Mouse (Mus musculus): ENCODE data around the gene Inca1. TPM values are rescaled to one million over a fixed set of nuclear protein-coding genes. Genes with fewer than 3 reads are reported as not detected.

The Inca1 gene
- polyA plus RNA-seq, 1 experiment, result 2.4 TPM

DNA sequence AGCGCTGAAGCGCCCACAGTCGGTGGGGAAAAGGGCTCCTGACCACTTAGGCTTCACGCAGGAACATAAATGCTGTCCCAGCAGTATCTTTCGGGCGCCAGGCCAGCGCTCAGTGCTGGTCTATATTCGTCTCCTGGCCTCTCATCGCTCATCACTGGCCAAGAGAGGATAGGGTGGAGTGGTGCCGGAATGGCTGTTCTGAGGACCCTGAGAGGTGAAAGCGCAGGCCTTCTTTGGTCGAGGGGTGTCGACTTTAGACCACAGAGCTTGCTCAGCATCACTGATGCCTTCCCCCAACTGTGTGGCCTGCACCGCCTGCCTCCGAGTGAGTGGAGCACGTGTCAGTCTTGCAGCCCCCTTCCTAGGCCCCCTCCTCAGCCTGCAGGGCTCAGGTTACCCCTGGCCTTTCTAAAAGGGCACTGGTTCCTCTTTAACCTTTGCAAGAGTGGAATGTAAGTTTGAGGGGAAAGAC, 43.5 kb downstream of the Inca1 start:
- peak overlapping the region; percentile 96 for H3K27ac ChIP-seq (ENCODE audit: insufficient read depth, low read length)
- H3K4me3 ChIP-seq (ENCODE audit: insufficient read depth, low read length), result peak overlapping the region; percentile 39
- H3K4me1 ChIP-seq (ENCODE audit: control insufficient read depth, insufficient read depth, low read length), result peaks cover 14% of the 10 kb centered on the region
- no peak for TF ChIP-seq CTCF (IDR thresholded peaks at IDR 0.05; ENCODE audit: borderline replicate concordance, insufficient read depth, low read length)
- no peak; the same call in 1 of the 2 replicates for TF ChIP-seq POLR2A (IDR thresholded peaks at IDR 0.05; ENCODE audit: low read depth, low read length)

DNA sequence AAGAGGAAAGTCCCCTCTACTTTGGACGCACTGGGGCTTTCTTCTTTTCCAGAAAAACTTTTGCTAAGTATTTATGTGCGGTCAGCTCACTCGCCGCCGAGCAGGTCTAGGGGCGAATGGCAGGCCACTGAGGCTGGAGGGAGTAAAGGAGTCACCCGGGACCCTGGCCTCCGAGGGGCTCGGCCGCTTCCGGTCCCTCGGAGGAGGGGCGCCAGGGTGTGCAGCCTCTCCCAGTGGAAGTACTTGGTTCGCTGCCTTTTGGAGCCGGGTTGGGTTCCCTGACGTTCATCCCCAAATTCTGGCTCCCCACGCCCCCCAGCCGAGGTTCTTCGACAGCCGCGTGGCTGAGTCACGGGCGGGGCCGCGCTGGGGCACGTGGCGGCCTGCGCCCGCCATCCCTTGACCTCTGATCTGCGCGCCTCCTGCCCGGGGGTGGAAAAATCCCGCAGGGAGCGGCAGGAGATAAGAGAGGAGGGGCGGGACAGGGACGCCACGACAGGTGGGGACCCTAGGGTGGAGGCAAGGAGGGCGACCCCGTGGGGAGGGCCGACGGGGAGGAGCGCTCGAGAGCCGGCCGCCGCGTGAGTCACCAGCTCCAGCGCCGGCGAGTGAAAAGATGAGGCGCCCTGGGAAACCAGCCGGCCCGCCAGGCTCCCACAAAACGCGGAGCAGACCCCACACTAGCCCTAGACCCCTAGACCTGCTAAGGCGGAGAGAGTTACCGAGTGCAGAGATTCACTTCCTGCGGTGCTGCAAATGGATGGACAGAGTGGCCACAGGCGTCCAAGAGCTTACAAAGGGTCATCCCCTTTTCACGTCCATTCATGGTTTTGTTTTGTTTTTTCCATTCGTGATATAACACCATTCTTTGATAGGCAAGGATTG, 44.1 kb downstream of the Inca1 start:
- peaks cover 16% of the 10 kb centered on the region for H3K4me1 ChIP-seq (ENCODE audit: control insufficient read depth, insufficient read depth, low read length)

DNA sequence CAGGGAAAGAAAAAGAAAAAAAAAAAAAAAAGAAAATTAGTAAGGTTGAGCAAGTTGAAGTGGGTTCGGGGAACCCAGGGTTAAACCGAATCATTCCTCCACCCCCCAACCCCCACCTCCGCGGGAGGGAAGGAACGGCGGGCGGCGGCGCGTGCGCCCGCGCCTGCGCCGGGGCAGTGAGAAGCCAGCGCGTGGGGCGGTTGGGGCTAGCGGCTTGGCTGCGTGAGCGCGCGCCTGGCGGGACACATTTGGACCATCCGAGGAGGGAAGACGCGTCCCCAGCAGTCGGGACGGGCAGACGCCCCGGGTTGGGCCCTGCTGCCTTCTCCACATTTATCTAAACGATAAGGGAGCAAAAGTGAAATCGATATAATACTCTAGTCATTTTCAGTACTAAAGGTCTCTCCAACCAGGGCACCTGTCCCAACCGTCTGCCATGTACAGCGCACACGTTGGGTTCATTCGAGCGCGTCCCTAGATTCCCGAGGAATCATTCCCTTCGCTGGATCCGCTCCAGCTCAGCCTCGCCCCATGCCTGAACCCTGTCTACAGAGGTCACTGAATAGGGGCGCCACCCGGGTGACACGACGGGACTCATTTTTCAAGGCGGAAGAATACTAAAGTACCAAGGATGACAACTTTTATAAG, 44.9 kb downstream of the Inca1 start:
- H3K4me3 ChIP-seq (ENCODE audit: insufficient read depth, low read length), result peak overlapping the region; percentile 44
- H3K27ac ChIP-seq (ENCODE audit: insufficient read depth, low read length), result peak overlapping the region; percentile 97
- peaks cover 19% of the 10 kb centered on the region for H3K4me1 ChIP-seq (ENCODE audit: control insufficient read depth, insufficient read depth, low read length)
- peak; percentile 70; the same call in 1 of the 2 replicates for TF ChIP-seq POLR2A (IDR thresholded peaks at IDR 0.05; ENCODE audit: low read depth, low read length)
- no peak for TF ChIP-seq CTCF (IDR thresholded peaks at IDR 0.05; ENCODE audit: borderline replicate concordance, insufficient read depth, low read length)

More for the DNA sequence above, 44.1 kb downstream of the Inca1 start:
- peak overlapping the region; percentile 96 for H3K27ac ChIP-seq (ENCODE audit: insufficient read depth, low read length)
- H3K4me3 ChIP-seq (ENCODE audit: insufficient read depth, low read length), result peak overlapping the region; percentile 44
- peak; percentile 53 for TF ChIP-seq POLR2A (IDR thresholded peaks at IDR 0.05; ENCODE audit: low read depth, low read length)
- TF ChIP-seq CTCF (IDR thresholded peaks at IDR 0.05; ENCODE audit: borderline replicate concordance, insufficient read depth, low read length), result no peak

DNA sequence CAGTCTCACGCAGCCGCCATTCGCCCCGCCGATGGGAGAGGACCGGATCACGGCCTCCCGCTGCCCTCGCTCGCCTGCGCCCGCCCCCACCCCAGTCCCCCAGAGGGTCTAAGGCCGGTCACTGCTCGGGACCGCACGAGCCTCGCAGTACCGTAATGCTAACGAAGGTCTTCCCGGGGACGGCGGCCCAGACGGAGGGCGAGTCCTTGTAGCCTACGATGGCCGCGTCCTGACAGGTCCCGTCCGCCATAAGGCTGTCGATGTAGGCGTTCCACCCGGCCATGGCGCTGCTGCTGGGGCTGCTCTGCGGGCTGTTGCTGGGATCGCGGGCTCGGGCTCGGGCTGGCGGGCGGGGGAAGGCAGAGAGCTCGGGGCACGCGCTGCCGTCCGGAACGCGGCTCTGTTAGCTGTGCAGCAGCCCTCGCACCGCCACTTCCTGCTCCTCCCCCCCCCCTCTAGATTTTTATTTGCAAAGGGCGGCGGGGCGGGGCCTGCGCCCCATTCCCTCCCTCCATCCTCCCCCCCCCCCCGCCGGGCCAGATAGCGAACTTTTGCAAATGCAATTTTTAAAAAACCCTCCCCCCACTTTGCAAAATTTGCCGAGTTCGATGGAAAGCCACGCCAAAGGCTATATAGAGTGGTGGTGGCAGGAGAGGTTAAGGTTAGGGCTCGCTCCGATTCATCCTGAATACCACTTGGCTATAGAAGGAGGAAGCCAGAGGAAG, 45.6 kb downstream of the Inca1 start, which contains the start of gene Pfn1:
Gene Pfn1, minus strand, starts transcription at position 447 of the 725 bp plus-strand sequence.
- Histone ChIP-seq H3K27ac (ENCODE audit: insufficient read depth, low read length) (peak within 1 kb of the TSS; percentile 98), H3K4me1 (ENCODE audit: control insufficient read depth, insufficient read depth, low read length) (peaks cover 20% of the 10 kb centered on the region), H3K4me3 (ENCODE audit: insufficient read depth, low read length) (peak within 1 kb of the TSS; percentile 86)
- TF ChIP-seq POLR2A (IDR thresholded peaks at IDR 0.05; ENCODE audit: low read depth, low read length) (peak; percentile 95), CTCF (IDR thresholded peaks at IDR 0.05; ENCODE audit: borderline replicate concordance, insufficient read depth, low read length) (no peak)

DNA sequence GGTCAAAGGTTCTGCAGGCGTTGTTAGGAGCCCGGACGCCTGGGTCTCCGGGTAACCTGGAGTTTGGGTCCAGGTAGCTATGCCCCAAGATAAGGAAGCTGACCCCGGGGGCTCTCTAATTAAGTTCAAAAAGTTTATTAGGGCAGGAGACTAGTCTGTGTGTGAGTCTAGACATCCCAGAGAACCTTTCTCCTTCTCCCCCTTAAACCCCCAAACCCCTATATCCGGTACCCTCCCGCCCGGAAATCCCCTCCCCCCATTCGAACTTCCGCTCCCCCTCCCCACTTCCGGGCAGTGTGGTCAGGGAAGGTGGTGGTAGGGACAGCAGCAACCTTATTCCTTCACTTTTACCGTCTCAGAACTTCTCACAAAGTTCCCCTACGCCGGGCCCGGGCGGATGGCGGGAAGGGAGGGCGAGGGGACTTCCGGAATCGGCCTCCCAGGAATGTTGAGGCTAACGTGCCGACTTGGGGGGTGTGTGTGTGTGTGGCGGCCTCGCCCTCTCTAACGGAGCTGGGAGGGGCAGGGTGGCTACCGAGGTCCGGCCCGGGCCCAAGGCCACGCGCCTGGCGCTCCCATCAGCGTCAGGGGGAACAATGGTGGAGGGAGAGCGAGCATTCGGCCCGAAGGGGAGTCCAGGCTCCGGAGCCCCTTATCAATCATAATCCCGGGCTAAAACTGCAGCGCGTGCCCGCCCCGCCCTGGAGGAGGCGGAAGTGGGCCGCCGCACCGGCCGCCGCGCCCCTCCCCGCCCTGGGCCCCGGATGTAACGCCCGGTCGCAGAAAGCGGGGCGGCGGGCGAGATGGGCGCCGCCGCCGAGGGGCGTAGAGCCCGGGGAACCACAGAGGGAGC, 46.4 kb downstream of the Inca1 start:
- peak; percentile 53 for TF ChIP-seq POLR2A (IDR thresholded peaks at IDR 0.05; ENCODE audit: low read depth, low read length)
- TF ChIP-seq CTCF (IDR thresholded peaks at IDR 0.05; ENCODE audit: borderline replicate concordance, insufficient read depth, low read length), result no peak
- H3K27ac ChIP-seq (ENCODE audit: insufficient read depth, low read length), result peak overlapping the region; percentile 98
- peaks cover 17% of the 10 kb centered on the region; the same call in 1 of the 2 replicates for H3K4me1 ChIP-seq (ENCODE audit: control insufficient read depth, insufficient read depth, low read length)
- H3K4me3 ChIP-seq (ENCODE audit: insufficient read depth, low read length), result peak overlapping the region; percentile 86

DNA sequence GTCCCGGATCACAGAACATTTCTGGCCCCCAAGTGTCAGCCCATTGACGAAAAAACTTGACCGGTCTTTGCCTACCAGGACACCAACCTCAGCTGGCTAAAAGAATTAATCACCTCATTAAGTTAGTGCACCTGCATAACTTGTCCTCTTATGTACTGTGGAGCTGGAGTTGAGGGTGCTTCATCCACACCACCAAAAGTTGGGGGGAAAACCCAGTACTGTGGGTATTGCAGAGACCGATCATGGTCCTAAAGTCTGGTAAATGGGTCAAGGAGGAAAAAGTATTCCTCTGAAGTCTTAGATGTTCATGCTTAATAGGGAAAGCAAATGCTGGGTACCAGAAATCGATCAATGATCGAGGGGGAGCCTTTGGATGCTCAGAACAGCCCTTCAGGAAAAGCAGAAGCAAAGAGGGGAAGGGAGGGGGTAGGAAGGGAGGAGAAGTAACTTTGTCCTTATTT, 47.0 kb downstream of the Inca1 start:
- TF ChIP-seq CTCF (IDR thresholded peaks at IDR 0.05; ENCODE audit: borderline replicate concordance, insufficient read depth, low read length) (no peak), POLR2A (IDR thresholded peaks at IDR 0.05; ENCODE audit: low read depth, low read length) (no peak)
- H3K27ac ChIP-seq (ENCODE audit: insufficient read depth, low read length), result peak overlapping the region; percentile 87
- H3K4me3 ChIP-seq (ENCODE audit: insufficient read depth, low read length), result peak overlapping the region; percentile 86
- H3K4me1 ChIP-seq (ENCODE audit: control insufficient read depth, insufficient read depth, low read length), result peaks cover 13% of the 10 kb centered on the region; the same call in 1 of the 2 replicates

DNA sequence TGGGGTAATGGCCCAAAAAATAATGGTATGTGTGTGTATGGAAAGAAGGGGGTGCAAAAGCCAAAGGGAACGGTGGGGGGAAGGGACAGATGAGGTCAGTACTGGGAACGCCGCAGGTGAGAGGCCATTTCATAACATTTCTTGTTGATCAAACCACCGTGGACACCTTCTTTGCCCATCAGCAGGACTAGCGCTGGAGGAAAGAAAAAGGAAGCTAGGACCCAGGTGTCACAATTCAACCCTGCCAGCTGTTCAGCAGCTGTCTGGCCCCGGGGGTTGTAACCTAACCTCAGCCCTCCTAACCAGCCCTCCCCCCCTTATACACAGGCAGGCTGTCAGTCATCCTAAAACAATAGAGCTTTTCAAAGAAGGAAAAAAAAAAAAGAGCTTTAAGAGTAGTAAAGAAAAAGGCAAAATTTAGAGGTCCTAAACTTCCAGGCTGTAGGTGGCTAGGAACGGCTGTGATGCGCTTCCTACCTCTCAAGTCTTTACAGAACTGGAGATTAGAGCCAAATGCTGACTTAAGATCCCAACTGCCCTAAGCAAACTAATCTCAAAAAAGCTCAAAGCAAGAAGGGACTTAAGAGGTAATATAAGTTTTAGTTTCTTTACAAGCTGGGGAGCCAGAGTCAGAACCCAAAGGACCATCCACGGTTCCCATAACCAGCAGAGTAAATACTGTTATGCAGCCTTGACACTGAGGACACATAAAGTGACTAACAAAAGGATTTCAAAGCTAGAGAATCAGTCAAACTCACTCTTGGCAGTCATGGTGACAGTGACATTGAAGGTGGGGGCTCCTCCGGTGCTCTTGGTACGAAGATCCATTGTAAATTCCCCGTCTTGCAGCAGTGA, 47.7 kb downstream of the Inca1 start:
- H3K4me3 ChIP-seq (ENCODE audit: insufficient read depth, low read length), result peak overlapping the region; percentile 86
- no peak for TF ChIP-seq CTCF (IDR thresholded peaks at IDR 0.05; ENCODE audit: borderline replicate concordance, insufficient read depth, low read length)
- TF ChIP-seq POLR2A (IDR thresholded peaks at IDR 0.05; ENCODE audit: low read depth, low read length), result no peak; the same call in 1 of the 2 replicates
- H3K27ac ChIP-seq (ENCODE audit: insufficient read depth, low read length), result peak overlapping the region; percentile 87
- peaks cover 11% of the 10 kb centered on the region; the same call in 1 of the 2 replicates for H3K4me1 ChIP-seq (ENCODE audit: control insufficient read depth, insufficient read depth, low read length)

DNA sequence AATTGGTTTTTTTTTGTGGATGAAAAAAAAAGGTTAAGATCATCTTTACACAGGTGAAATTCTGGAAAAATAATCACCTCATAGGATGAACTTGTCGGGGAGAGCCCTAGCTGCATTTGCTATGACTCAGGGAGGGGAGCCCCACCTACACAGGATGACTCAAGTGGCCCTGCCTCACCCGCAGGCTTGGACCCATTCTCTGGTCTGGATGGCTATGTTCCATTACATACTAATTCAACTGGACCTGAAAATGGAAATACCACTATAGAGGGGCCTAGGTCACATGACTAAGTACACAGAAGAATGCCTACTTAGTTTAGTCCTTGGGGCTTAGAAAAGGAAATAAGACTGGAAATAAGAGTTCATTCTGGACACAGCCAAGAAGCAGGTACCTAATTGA, 48.6 kb downstream of the Inca1 start:
- Histone ChIP-seq H3K4me1 (ENCODE audit: control insufficient read depth, insufficient read depth, low read length) (peaks cover 8% of the 10 kb centered on the region; the same call in 1 of the 2 replicates), H3K4me3 (ENCODE audit: insufficient read depth, low read length) (peak overlapping the region; percentile 86), H3K27ac (ENCODE audit: insufficient read depth, low read length) (peak overlapping the region; percentile 79; the same call in 1 of the 2 replicates)
- TF ChIP-seq CTCF (IDR thresholded peaks at IDR 0.05; ENCODE audit: borderline replicate concordance, insufficient read depth, low read length) (no peak), POLR2A (IDR thresholded peaks at IDR 0.05; ENCODE audit: low read depth, low read length) (peak; percentile 16; the same call in 1 of the 2 replicates)
